In genomic region chr11:70289236-70289635, GRCm38 (mm10) we compare ENCODE assay signal across 10 mouse cellular contexts. TPM values are rescaled to one million over a fixed set of nuclear protein-coding genes. Genes with fewer than 3 reads are reported as not detected.
DNase-seq lines count a peak whose midpoint lies in the region; ATAC-seq lines count a peak whose summit lies in the region.
"Had no signal": no experiment of that assay in that cellular context is flagged by ENCODE, and none has a peak within 500 bp of the region (broad histone marks: within the 10 kb centered on the region; RNA-seq: fewer than 3 reads in every experiment).

No protein-coding gene starts in this region.

- no peaks in the 10 kb centered on the region for H3K4me1 ChIP-seq in midbrain, embryonic 14.5 days (ENCODE audit: control insufficient read depth, insufficient read depth, low read length)
- no peaks in the 10 kb centered on the region for H3K4me1 ChIP-seq in midbrain, embryonic 15.5 days
- peaks cover 12% of the 10 kb centered on the region; the same call in 1 of the 2 replicates for H3K4me1 ChIP-seq in heart, embryonic 13.5 days
- H3K4me1 ChIP-seq: hindbrain, embryonic 12.5 days had no signal

- H3K9ac ChIP-seq in midbrain, embryonic 14.5 days (replicated peaks; ENCODE audit: low read length), result no peak overlapping the region
- no peak overlapping the region for H3K9ac ChIP-seq in midbrain, embryonic 15.5 days
- no peak overlapping the region for H3K9ac ChIP-seq in heart, embryonic 13.5 days
- H3K9ac ChIP-seq: hindbrain, embryonic 12.5 days; limb, embryonic 15.5 days had no signal

- H3K27ac ChIP-seq in midbrain, embryonic 14.5 days (replicated peaks; ENCODE audit: low read depth, low read length), result no peak overlapping the region
- H3K27ac ChIP-seq in midbrain, embryonic 15.5 days, result no peak overlapping the region
- peak overlapping the region; percentile 39 for H3K27ac ChIP-seq in heart, embryonic 13.5 days (replicated peaks)
- H3K27ac ChIP-seq: hindbrain, embryonic 12.5 days; limb, embryonic 15.5 days had no signal

- peak; percentile 93 for DNase-seq in heart, adult 11 months
- DNase-seq in heart, postnatal 25 days (ENCODE audit: low spot score), result no peak
- peak; percentile 2 for DNase-seq in midbrain, embryonic 14.5 days
- DNase-seq in skeletal muscle tissue, adult 2 months (ENCODE audit: low read depth, low spot score), result peak; percentile 66
- DNase-seq in cerebellum, adult 11-12 months, result no peak

- H3K27me3 ChIP-seq in midbrain, embryonic 14.5 days (ENCODE audit: control insufficient read depth, insufficient read depth, low read length), result no peaks in the 10 kb centered on the region
- H3K27me3 ChIP-seq in midbrain, embryonic 15.5 days (replicated peaks), result no peaks in the 10 kb centered on the region
- no peaks in the 10 kb centered on the region for H3K27me3 ChIP-seq in heart, embryonic 13.5 days (replicated peaks)
- H3K27me3 ChIP-seq: hindbrain, embryonic 12.5 days; limb, embryonic 15.5 days had no signal

- H3K4me2 ChIP-seq in midbrain, embryonic 14.5 days (ENCODE audit: low read length), result no peak overlapping the region
- no peak overlapping the region for H3K4me2 ChIP-seq in midbrain, embryonic 15.5 days
- H3K4me2 ChIP-seq in heart, embryonic 13.5 days, result no peak overlapping the region
- H3K4me2 ChIP-seq: hindbrain, embryonic 12.5 days; limb, embryonic 15.5 days had no signal

- H3K9me3 ChIP-seq in midbrain, embryonic 14.5 days (ENCODE audit: control insufficient read depth, low read length), result no peaks in the 10 kb centered on the region
- H3K9me3 ChIP-seq in midbrain, embryonic 15.5 days, result no peaks in the 10 kb centered on the region
- H3K9me3 ChIP-seq in heart, embryonic 13.5 days, result no peaks in the 10 kb centered on the region
- H3K9me3 ChIP-seq: hindbrain, embryonic 12.5 days; limb, embryonic 15.5 days had no signal

- no peaks in the 10 kb centered on the region for H3K36me3 ChIP-seq in midbrain, embryonic 14.5 days (ENCODE audit: control insufficient read depth, insufficient read depth, low read length)
- H3K36me3 ChIP-seq in midbrain, embryonic 15.5 days (replicated peaks), result no peaks in the 10 kb centered on the region
- H3K36me3 ChIP-seq in heart, embryonic 13.5 days, result no peaks in the 10 kb centered on the region
- H3K36me3 ChIP-seq: hindbrain, embryonic 12.5 days; limb, embryonic 15.5 days had no signal

- no peak for ATAC-seq in midbrain, embryonic 14.5 days (ENCODE audit: low FRiP score, low TSS enrichment)
- no peak for ATAC-seq in midbrain, embryonic 15.5 days (replicated peaks)
- ATAC-seq in heart, embryonic 13.5 days (ENCODE audit: extremely low read depth, insufficient number of reproducible peaks, low FRiP score, low TSS enrichment), result no peak
- no peak for ATAC-seq in CD4-positive, CD25-positive, alpha-beta regulatory T cell, adult 4 months

- intact Hi-C loops in heart, postnatal 25 days (cut with DNase I), result no loop called here

- no peak overlapping the region for H3K4me3 ChIP-seq in midbrain, embryonic 14.5 days (replicated peaks; ENCODE audit: low read depth, low read length)
- H3K4me3 ChIP-seq in midbrain, embryonic 15.5 days, result no peak overlapping the region
- no peak overlapping the region for H3K4me3 ChIP-seq in heart, embryonic 13.5 days
- H3K4me3 ChIP-seq: hindbrain, embryonic 12.5 days; limb, embryonic 15.5 days had no signal

- WGBS in midbrain, embryonic 14.5 days, result 28% methylated on average over 6 of the region's 6 CpGs
- WGBS in midbrain, embryonic 15.5 days, result 27% methylated on average over 6 of the region's 6 CpGs
- WGBS in heart, embryonic 13.5 days, result 26% methylated on average over 6 of the region's 6 CpGs

RNA-seq across cellular contexts. Expression of gene Alox12e, which starts 33.2 kb away (rescaled TPM):
- under 1 TPM in 1 of 2 experiments, not detected in 1; 0.14 TPM for total RNA-seq in heart, postnatal 25 days (2021)
- polyA plus RNA-seq in midbrain, embryonic 14.5 days (2014; fragmentation: Nextera tagmentation; extraction: Ambion mirVana), result not detected in 2 replicates
- polyA plus RNA-seq in midbrain, embryonic 15.5 days (2015; fragmentation: Nextera tagmentation; extraction: Ambion mirVana), result 0.22 TPM in 1 of 2 replicates, not detected in the other
- not detected in 2 replicates for polyA plus RNA-seq in heart, embryonic 13.5 days (2015; fragmentation: Nextera tagmentation; extraction: Ambion mirVana)
- not detected for polyA plus RNA-seq in CD4-positive, CD25-positive, alpha-beta regulatory T cell, adult 4 months (2017; shearing (Covaris generic))
- polyA plus RNA-seq: hindbrain, embryonic 12.5 days had no signal

RNA-seq across cellular contexts. Expression of gene Alox12, which starts 34.1 kb away (rescaled TPM):
- total RNA-seq in heart, postnatal 25 days (2021), result 1 to 10 TPM; 3.1 to 3.7 TPM
- polyA plus RNA-seq in midbrain, embryonic 14.5 days (2014; fragmentation: Nextera tagmentation; extraction: Ambion mirVana), result 0.11 and 0.33 TPM in 2 replicates
- 0.49 and 0.74 TPM in 2 replicates for polyA plus RNA-seq in midbrain, embryonic 15.5 days (2015; fragmentation: Nextera tagmentation; extraction: Ambion mirVana)
- 2.5 and 3.5 TPM in 2 replicates for polyA plus RNA-seq in heart, embryonic 13.5 days (2015; fragmentation: Nextera tagmentation; extraction: Ambion mirVana)
- polyA plus RNA-seq in CD4-positive, CD25-positive, alpha-beta regulatory T cell, adult 4 months (2017; shearing (Covaris generic)), result under 1 TPM in 1 of 2 experiments, not detected in 1; 0.31 TPM

RNA-seq across cellular contexts. Expression of gene Rnasek, which starts 49.6 kb away (rescaled TPM):
- 100 to 1,000 TPM in 1 of 2 experiments, 10 to 100 TPM in 1; 87.9 to 103 TPM for total RNA-seq in heart, postnatal 25 days (2021)
- polyA plus RNA-seq in midbrain, embryonic 14.5 days (2014; fragmentation: Nextera tagmentation; extraction: Ambion mirVana), result 321 and 350 TPM in 2 replicates
- polyA plus RNA-seq in midbrain, embryonic 15.5 days (2015; fragmentation: Nextera tagmentation; extraction: Ambion mirVana), result 351 and 366 TPM in 2 replicates
- 214 and 235 TPM in 2 replicates for polyA plus RNA-seq in heart, embryonic 13.5 days (2015; fragmentation: Nextera tagmentation; extraction: Ambion mirVana)
- 100 to 1,000 TPM; 218 TPM for polyA plus RNA-seq in CD4-positive, CD25-positive, alpha-beta regulatory T cell, adult 4 months (2017; shearing (Covaris generic))

RNA-seq across cellular contexts. Expression of gene Gm21988, which starts 49.6 kb away (rescaled TPM):
- total RNA-seq in heart, postnatal 25 days (2021), result 1 to 10 TPM; 2.1 to 2.3 TPM
- 13.4 and 16.3 TPM in 2 replicates for polyA plus RNA-seq in midbrain, embryonic 14.5 days (2014; fragmentation: Nextera tagmentation; extraction: Ambion mirVana)
- polyA plus RNA-seq in midbrain, embryonic 15.5 days (2015; fragmentation: Nextera tagmentation; extraction: Ambion mirVana), result 13.0 and 14.1 TPM in 2 replicates
- 9.0 and 9.5 TPM in 2 replicates for polyA plus RNA-seq in heart, embryonic 13.5 days (2015; fragmentation: Nextera tagmentation; extraction: Ambion mirVana)
- 1 to 10 TPM; 3.3 to 5.3 TPM for polyA plus RNA-seq in CD4-positive, CD25-positive, alpha-beta regulatory T cell, adult 4 months (2017; shearing (Covaris generic))

RNA-seq across cellular contexts. Expression of gene 0610010K14Rik, which starts 51.5 kb away (rescaled TPM):
- 10 to 100 TPM; 31.4 to 36.7 TPM for total RNA-seq in heart, postnatal 25 days (2021)
- 171 and 205 TPM in 2 replicates for polyA plus RNA-seq in midbrain, embryonic 14.5 days (2014; fragmentation: Nextera tagmentation; extraction: Ambion mirVana)
- 173 TPM in 2 replicates for polyA plus RNA-seq in midbrain, embryonic 15.5 days (2015; fragmentation: Nextera tagmentation; extraction: Ambion mirVana)
- 125 and 137 TPM in 2 replicates for polyA plus RNA-seq in heart, embryonic 13.5 days (2015; fragmentation: Nextera tagmentation; extraction: Ambion mirVana)
- polyA plus RNA-seq in CD4-positive, CD25-positive, alpha-beta regulatory T cell, adult 4 months (2017; shearing (Covaris generic)), result 100 to 1,000 TPM; 123 to 141 TPM

Comparison
In these comparisons a context has a peak if more than half of its experiments do, and no peak if none do; other contexts are left out.
1. DNase-seq: peak in heart, adult 11 months (single experiment), midbrain, embryonic 14.5 days (single experiment) and skeletal muscle tissue, adult 2 months (single experiment); none in heart, postnatal 25 days (single experiment) and cerebellum, adult 11-12 months (single experiment).